Mouse (Mus musculus) natural killer cell, adult 2 months (primary cell): ENCODE measurements around the gene Rhbdf2.
"Not testable (repeated sequence)": the region's sequence is repeated elsewhere in the genome, so short reads cannot be mapped to it uniquely, and the experiment has no call there.

ENCODE experiments used
- DNase-seq, 2 experiments: peaks; one replicate each; pipeline ENCODE4 v3.0.0; 2022; ENCODE audit warnings: low spot score in 2 of 2

The Rhbdf2 gene

DNA sequence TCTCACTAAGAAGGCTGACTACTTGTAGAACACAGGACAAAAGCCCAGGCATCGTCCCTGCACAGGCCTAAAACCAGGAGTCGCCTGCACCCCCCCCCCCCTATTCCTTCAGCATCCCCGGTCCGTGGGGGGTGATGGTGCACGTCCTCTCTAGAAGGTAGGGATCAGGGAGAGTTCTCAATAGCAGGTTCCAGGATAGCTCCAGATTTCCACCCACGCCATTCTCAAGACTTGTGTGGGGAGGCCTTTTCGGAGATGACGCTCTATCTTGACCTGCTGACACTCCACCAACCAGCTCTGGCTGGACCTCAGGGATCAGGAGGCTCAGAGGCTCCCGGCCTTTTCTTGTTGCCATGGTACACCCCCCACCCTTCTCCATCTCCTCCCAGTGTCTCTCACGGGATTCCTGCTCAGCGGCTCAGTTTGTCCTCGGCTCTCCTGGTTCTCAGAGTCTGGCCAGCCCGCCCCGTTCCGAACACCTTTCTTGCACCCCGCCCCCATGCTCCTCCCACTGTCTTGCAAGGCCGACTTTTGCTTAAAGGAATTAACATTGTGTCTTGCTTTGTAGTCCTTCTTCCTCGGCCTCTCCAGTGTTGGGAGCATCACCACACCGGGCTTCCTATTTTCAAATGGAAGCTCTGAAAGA is 16.9 kb upstream of the Rhbdf2 start:
- no peak for DNase-seq

DNA sequence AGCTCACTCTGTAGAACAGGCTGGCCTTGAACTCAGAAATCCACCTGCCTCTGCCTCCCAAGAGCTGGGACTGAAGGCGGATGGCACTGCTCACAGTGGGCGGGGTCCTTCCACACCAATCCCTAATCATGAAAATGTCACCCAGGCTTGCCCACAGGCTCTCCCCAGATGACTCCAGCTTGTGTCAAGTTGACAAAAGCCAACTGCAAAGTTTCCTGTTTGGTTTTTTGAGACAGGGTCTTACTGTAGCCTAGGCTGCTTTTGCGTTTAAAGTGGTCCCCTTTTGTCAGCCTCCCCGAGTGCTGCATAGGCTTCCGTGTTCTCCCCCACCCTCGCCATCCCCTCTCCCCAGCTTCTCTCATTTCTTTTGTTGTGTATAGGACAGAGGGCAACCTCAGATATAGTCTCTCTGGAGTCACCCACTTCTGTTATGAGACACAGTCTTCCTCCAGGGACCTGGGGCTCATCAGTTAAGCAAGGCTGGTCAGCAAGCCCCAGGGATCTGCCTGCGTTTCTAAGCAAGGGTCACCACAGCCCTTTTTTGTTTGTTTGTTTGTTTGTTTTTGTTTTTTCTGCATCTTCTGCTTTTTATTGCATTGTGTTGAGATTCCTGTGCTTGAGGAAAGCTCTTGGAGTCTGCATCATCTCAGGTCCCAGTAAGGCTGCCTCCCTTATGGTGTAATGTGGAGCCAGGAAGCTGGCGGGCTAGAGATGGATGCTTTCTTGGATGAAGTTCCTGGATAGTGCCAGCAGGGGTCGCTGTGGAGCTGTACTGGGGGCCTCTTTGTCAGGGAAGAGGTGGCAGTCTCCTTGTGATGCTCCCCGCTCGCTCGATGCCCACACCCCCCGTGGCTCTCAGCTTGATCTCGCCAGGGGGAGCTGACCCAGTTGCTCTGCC is 16.1 kb upstream of the Rhbdf2 start:
- DNase-seq, result peak; percentile 68 to 82

- DNase-seq, result no peak
Observed at GRCm38 (mm10) chr11:116641731-116642130, 14.9 kb upstream of the Rhbdf2 start.

- no peak for DNase-seq
Observed at GRCm38 (mm10) chr11:116641168-116641567, 14.3 kb upstream of the Rhbdf2 start.

DNA sequence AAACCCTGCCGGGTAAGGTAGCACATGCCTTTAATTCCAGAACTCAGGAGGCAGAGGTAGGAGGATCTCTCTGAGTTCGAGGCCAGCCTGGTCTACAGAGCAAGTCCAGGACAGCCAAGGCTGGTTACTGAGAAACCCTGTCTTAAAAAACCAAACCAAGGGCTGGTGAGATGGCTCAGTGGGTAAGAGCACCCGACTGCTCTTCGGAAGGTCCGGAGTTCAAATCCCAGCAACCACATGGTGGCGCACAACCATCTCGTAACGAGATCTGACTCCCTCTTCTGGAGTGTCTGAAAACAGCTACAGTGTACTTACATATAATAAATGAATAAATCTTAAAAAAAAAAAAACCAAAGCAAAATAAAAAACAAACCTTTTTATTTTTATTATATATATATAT is 9.8 kb upstream of the Rhbdf2 start:
- not testable (repeated sequence) for DNase-seq

DNA sequence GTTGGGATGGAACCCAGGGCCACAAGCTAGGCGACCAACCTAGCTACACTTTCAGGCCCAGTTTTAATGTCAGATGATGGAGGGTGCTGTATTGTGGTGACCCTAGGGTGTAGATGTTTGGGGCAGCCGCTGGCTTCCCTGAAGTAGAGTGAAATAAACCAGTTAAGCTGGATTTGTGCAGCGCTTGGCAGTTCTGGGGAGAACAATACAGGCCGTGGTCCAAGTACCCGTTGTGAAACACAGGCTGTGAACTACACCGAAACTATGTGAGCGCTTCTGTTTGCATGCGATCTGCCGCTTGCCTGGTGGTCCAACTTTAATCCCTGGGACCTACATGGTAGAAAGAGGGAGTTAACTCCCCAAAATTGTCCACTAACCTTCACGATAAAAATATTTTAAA is 6.1 kb upstream of the Rhbdf2 start:
- no peak for DNase-seq

DNA sequence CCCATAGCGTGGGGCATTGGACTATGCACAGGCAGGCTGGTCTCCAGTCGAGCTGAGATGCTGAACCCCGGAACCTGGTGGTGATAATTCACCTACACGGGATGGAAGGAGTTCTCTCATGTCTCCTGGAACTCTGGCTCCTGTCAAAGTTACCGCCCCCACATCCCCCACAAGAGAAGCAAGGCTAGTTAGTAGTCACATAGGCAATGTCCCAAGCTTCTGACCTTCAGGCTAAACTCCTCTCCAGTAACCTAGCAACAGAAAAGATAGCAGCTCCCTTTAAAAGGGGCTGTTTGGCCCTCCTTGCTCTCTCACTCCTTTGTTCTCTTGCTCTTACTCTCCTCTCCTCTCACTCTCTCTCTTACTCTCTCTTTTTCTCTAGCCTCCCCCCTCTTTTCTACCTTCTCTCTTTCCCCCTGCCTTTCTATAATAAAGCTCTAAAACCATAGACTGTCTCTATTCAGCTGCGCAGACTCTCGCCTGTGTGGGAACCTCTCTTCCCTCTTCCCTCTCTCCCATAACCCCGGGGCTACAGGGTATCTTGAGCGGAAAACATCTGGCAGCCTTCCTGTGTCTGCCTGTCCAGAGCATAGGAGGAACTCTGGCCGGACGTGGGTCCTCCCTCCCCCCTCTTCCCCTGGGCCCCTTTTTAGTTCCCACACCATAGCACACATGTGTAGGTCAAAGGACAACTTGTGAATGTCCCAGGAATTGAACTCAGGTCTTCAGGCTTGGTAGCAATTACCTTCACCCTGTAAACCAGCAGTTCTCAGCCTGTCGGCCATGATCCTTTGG is 3.5 kb upstream of the Rhbdf2 start:
- DNase-seq, result no peak

DNA sequence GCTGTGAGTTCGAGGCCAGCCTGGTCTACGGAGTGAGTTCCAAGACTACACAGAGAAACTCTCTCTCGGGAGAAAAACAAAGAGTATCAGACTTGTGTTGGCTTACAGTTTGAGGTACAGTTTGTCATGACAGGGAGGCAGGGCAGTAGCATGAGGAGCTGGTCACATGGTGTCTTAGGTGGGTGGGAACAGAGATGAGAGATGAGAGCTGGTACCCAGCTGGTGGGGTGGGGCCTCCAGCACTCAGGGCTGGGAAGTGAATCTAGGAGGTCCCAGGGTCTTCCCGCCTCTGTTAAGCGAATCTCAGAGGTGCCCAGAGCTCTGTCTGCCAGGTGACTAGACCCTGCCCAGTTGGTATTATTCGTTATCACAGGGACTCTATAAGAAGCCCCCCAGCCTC is 2.7 kb upstream of the Rhbdf2 start:
- no peak for DNase-seq

DNA sequence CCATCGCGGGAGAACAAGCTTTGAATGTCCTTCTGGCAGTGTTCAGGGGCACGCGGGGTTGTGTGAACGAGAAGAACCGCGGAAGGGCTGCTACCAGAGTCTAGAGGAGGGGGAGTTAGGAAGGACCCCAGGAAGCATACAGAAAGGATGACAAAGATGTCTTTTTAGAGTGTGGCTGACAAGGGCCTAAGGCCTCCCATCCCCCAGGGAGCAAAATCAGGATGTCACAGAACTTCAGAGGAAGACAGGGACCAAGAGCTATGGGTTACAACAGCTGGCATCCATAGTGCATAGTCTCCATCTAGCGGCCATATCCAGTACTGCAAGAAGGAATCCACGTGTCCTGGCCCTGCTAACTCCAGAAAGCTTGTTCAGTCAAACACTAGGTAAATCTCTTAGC is 1.9 kb upstream of the Rhbdf2 start:
- DNase-seq, result peak; percentile 78 to 85

- DNase-seq, result peak in 1 of 2 experiments; percentile 61
Observed at GRCm38 (mm10) chr11:116627072-116628020, 527 bp upstream of the Rhbdf2 start.

GRCm38 (mm10) chr11:116625081-116626000 is 1.5 kb downstream of the Rhbdf2 start:
- DNase-seq, result peak; percentile 51 to 77

GRCm38 (mm10) chr11:116624131-116624832 is 2.5 kb downstream of the Rhbdf2 start:
- peak; percentile 79 to 90 for DNase-seq

DNA sequence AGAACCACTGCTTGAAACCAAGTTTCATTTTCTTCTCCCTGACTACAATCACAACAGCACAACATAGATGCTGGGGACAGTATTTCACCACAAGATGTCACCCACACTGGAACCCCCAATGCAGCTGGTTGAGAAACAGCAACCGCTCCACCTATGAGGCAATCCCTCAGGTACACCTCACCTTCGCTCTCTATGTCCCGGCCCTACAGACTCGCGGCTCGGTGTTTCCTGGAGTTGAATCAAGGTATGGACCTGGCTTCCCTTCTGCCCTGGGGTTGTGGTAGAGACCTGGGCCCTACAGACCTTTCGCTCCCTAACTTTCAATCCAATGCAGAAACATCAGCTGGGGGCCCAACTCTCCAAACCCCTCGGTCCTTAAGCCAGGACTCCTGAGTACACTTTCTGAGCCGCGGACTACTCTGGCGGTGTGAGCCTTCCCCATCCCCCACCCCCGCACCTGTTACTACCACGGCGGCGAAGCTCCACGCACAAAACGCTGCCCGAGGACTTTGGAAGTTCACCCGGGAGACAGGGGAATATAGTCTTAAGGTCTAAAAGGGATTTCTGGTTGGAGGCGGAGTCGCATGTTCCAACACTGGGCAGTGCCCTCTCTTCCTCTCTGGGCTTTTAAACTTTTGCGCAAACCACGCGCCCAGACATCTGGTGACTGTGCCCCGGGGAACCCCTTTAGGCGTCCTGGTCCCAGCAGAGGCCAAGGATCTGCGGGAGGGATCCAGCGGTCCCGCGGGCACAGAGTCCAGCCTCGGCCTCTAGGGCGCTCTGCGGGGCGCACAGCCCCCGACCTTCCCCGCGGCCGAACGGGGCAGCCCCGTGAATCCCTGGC is 3.3 kb downstream of the Rhbdf2 start:
- peak in 1 of 2 experiments; percentile 30 for DNase-seq

DNA sequence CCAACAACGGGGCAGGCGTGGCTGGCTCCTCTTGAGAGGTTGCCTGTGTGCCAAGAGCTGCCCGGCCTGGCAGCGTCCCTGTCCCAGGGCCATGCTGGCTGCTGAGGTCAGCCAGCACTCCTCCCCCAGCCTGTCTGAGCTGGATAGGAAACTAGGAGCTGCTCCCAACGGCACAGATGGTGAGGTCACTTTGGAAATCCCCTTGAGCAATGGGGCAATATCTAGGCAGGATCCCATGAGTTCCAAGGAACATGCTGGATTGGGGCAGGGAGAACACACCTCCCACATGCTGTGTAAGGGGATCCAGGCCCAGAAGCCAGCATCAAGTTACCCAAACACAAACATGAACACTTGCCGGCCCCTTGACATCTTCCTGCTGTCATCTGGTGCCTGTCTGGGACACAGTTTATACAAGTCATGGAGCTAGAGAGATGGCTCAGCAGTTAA is 5.5 kb downstream of the Rhbdf2 start:
- no peak for DNase-seq

- no peak for DNase-seq
Observed at GRCm38 (mm10) chr11:116620559-116621253, 6.1 kb downstream of the Rhbdf2 start.

DNA sequence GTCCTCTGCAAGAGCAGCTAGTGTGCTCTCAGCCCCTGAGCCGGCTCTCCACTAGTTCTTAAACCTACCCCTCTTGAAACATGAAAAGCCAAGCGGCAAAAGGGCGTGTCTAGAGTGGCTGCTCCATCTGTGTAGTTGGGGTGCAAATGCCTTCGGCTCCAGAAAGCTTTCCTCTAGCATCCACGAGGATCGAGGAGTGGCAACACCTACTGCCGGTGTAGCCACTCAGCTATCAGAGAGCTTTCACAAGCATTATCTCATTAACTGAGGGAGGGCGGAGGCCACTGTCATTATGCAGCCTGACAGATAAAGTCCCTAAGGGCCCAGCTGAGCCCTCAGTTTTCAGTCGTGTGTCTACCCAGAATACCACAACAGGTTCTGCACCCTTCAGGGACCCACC is 6.7 kb downstream of the Rhbdf2 start:
- no peak for DNase-seq

DNA sequence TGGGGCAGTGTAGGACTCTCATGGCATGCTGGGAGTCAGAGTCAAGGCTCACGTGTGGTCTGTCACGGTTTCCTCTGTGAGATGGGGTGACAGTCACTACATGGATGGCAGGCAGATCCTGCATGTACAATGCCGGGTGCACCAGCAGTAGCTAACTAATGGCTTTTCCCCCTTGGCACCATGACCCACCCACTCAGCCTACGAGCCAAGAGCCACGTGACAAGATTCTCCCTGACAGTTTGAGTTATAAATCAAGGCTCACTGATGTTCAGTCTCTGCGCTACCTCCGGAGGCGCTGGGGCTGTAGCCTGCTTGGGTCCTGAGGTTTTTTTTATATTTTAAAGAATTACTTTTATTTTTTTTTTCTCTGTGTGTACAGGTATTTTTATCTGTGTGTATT is 7.3 kb downstream of the Rhbdf2 start:
- DNase-seq, result no peak

GRCm38 (mm10) chr11:116619156-116619555 is 7.7 kb downstream of the Rhbdf2 start:
- DNase-seq, result no peak
